Mouse (Mus musculus) v-Abl transformed pro-B cells (cell line): ENCODE data around the gene Rhbg.

ENCODE experiments used
- in situ Hi-C, 2 experiments: fragments of 400-800 bp; cut with MboI; formaldehyde crosslinking; loops; one replicate each; pipeline ENCODE4 v1.15.1; 2025; ENCODE audit not compliant: unreplicated experiment in 2 of 2

The Rhbg gene

GRCm38 (mm10) chr3:88210918-88211317, 43.6 kb downstream of the Rhbg start:
- in situ Hi-C loops: no loop called here

GRCm38 (mm10) chr3:88210121-88210520, 44.4 kb downstream of the Rhbg start:
- in situ Hi-C loops: no loop called here

- in situ Hi-C loops: no loop called here
Observed at GRCm38 (mm10) chr3:88209306-88209705, 45.2 kb downstream of the Rhbg start.

GRCm38 (mm10) chr3:88208226-88208720, 46.2 kb downstream of the Rhbg start:
- in situ Hi-C loops: no loop called here

GRCm38 (mm10) chr3:88207451-88208100, 46.9 kb downstream of the Rhbg start:
- in situ Hi-C loops: no loop called here

GRCm38 (mm10) chr3:88206901-88207371, 47.6 kb downstream of the Rhbg start:
- in situ Hi-C loops: no loop called here

GRCm38 (mm10) chr3:88206500-88206899, 48.0 kb downstream of the Rhbg start:
- in situ Hi-C loops: no loop called here

GRCm38 (mm10) chr3:88205563-88206491, 48.7 kb downstream of the Rhbg start:
- in situ Hi-C loops: no loop called here

GRCm38 (mm10) chr3:88205176-88205562, 49.3 kb downstream of the Rhbg start:
- in situ Hi-C loops: no loop called here

GRCm38 (mm10) chr3:88204751-88205150, 49.8 kb downstream of the Rhbg start:
- in situ Hi-C loops: no loop called here

- in situ Hi-C loops: no loop called here
Observed at GRCm38 (mm10) chr3:88203999-88204700, 50.4 kb downstream of the Rhbg start.

- in situ Hi-C loops: no loop called here
Observed at GRCm38 (mm10) chr3:88203456-88203855, 51.1 kb downstream of the Rhbg start.

- in situ Hi-C loops: no loop called here
Observed at GRCm38 (mm10) chr3:88202986-88203385, 51.5 kb downstream of the Rhbg start.

- in situ Hi-C loops: no loop called here
Observed at GRCm38 (mm10) chr3:88201640-88202039, 52.9 kb downstream of the Rhbg start.

GRCm38 (mm10) chr3:88200972-88201330, 53.6 kb downstream of the Rhbg start:
- in situ Hi-C loops: no loop called here

- in situ Hi-C loops: no loop called here
Observed at GRCm38 (mm10) chr3:88200161-88200971, 54.1 kb downstream of the Rhbg start.

- in situ Hi-C loops: loop anchor here in 1 of 2 experiments (10.0 kb wide), 1 partner anchor 195 kb away; the partner anchor contains the start of gene Bcan
Observed at GRCm38 (mm10) chr3:88199541-88200110, 54.9 kb downstream of the Rhbg start.

- in situ Hi-C loops: loop anchor here in 1 of 2 experiments (10.0 kb wide), 1 partner anchor 194 kb away; the partner anchor contains the start of gene Bcan
Observed at GRCm38 (mm10) chr3:88198505-88199020, 55.9 kb downstream of the Rhbg start.
